Mouse (Mus musculus) midbrain, embryonic 13.5 days (tissue): ENCODE results near the gene Kif23. TPM values are rescaled to one million over a fixed set of nuclear protein-coding genes. Genes with fewer than 3 reads are reported as not detected.

Experiments used
- ATAC-seq: fragments of 200-750 bp; cut with Nextera tagmentation; 2 replicates; pipeline ENCODE4 v1.8.0; 2017; ENCODE audit warnings: mild to moderate bottlenecking, moderate TSS enrichment, moderate library complexity
- H3K27ac ChIP-seq: fragments of 300-500 bp; sonication (generic); 2 replicates; pipeline ENCODE4 v1.5.1; 2015; ENCODE audit warnings: inconsistent platforms, mild to moderate bottlenecking, moderate library complexity
- H3K27me3 ChIP-seq: fragments of 300-500 bp; sonication (generic); 2 replicates; pipeline ENCODE4 v1.6.1; 2015; ENCODE audit warnings: mild to moderate bottlenecking, inconsistent platforms
- H3K36me3 ChIP-seq: fragments of 300-500 bp; sonication (generic); 2 replicates; pipeline ENCODE4 v1.6.1; 2015; ENCODE audit warnings: mild to moderate bottlenecking, inconsistent platforms
- H3K4me1 ChIP-seq: fragments of 300-500 bp; sonication (generic); replicated peaks from 2 replicates; pipeline ENCODE4 v1.6.1; 2015; ENCODE audit warnings: inconsistent platforms
- H3K4me2 ChIP-seq: fragments of 300-500 bp; sonication (generic); replicated peaks from 2 replicates; pipeline ENCODE4 v1.6.1; 2015; ENCODE audit warnings: moderate library complexity, mild to moderate bottlenecking, inconsistent platforms
- H3K4me3 ChIP-seq: fragments of 300-500 bp; sonication (generic); replicated peaks from 2 replicates; pipeline ENCODE4 v1.5.1; 2015; ENCODE audit warnings: mild to moderate bottlenecking, inconsistent platforms
- H3K9ac ChIP-seq: fragments of 300-500 bp; sonication (generic); replicated peaks from 2 replicates; pipeline ENCODE4 v1.6.1; 2015; ENCODE audit warnings: mild to moderate bottlenecking, inconsistent platforms
- H3K9me3 ChIP-seq: fragments of 300-500 bp; sonication (generic); 2 replicates; pipeline ENCODE4 v1.6.1; 2016; ENCODE audit warnings: mild to moderate bottlenecking, inconsistent platforms
- WGBS: fragments of 180-500 bp; shearing (Covaris S2); methylation state at CpG from one replicate; pipeline ENCODE4 v1.1.7; 2015; 5-methylcytosine and 5-hydroxymethylcytosine counted together
- polyA plus RNA-seq: library from polyadenylated mRNA; unstranded; fragments of >200 nt; fragmentation: Nextera tagmentation; extraction: Ambion mirVana; gene quantifications from 2 replicates; pipeline ENCODE4 v1.2.1, GENCODE M21; 2015

The Kif23 gene
- polyA plus RNA-seq, 1 experiment from 2014 or later, result 40.1 TPM

DNA sequence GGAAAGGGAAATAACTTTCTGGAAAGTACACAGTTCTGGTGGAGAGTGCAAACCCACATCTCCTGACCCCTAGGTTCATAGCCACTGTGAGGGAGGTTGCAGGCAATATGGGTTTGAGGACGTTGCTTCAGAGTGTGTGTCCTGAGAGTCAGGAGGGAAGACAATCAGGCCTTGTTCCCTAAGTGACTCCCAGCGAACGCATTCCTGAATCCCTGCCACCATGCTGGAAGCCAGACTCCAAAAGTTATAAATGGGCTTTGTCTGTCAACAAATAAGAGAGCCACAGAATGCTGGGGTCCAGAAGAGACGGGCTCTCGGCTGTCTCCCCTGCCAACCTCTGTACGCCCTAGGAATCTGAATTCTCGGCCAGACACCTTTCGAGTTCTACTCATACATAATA is 56.7 kb downstream of the Kif23 start:
- no peak overlapping the region for H3K9ac ChIP-seq
- peaks cover 9% of the 10 kb centered on the region for H3K4me1 ChIP-seq
- no peak overlapping the region for H3K4me2 ChIP-seq
- WGBS, result 44% methylated on average over 8 of the region's 8 CpGs
- no peaks in the 10 kb centered on the region for H3K9me3 ChIP-seq
- peaks cover 4% of the 10 kb centered on the region; the same call in 1 of the 2 replicates for H3K27me3 ChIP-seq
- no peaks in the 10 kb centered on the region for H3K36me3 ChIP-seq
- H3K27ac ChIP-seq, result peak overlapping the region; percentile 42; the same call in 1 of the 2 replicates
- ATAC-seq, result no peak
- no peak overlapping the region for H3K4me3 ChIP-seq

DNA sequence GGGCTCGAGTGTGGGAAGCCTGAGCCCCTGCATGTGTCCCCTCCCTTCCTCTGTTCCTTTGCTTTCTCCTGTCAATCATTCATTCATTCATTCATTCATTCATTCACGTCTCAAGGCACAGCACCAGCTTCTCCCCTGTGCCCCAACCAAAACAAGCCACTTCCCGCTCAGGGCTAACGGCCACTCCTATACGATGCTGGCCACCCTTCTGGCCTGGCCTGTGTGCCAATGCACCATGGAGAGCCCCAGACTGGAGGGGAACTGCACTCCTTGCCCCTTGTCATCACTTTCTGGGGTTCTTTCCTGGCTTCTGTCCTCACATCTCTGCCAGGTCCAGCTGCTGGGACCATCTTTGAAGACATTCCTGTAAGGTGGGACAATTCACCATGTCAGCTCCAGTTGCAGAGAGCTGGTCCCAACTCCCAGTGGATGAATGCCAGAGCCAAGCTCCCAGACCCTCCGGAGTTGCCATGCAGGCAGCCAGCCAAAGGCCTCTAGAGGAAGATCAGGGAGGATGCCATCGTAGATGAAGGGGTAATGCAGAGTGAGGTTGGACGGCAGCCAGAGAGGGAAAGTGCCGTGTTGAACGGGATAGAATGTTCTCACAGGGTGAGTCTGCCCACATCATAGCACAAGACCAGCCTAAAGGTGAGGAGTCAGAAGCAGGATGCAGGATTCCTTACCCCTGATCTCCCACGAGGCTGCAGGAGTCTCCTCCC is 58.8 kb downstream of the Kif23 start:
- Histone ChIP-seq H3K27ac (0 out of 2 replicates have a peak overlapping the region, but pooled peaks have one; percentile 40), H3K36me3 (no peaks in the 10 kb centered on the region), H3K4me3 (no peak overlapping the region), H3K9me3 (no peaks in the 10 kb centered on the region), H3K9ac (no peak overlapping the region), H3K4me2 (no peak overlapping the region), H3K4me1 (peaks cover 17% of the 10 kb centered on the region), H3K27me3 (no peaks in the 10 kb centered on the region)
- ATAC-seq, result peak; percentile 40; the same call in 1 of the 2 replicates
- WGBS, result 70% methylated on average over 11 of the region's 11 CpGs

DNA sequence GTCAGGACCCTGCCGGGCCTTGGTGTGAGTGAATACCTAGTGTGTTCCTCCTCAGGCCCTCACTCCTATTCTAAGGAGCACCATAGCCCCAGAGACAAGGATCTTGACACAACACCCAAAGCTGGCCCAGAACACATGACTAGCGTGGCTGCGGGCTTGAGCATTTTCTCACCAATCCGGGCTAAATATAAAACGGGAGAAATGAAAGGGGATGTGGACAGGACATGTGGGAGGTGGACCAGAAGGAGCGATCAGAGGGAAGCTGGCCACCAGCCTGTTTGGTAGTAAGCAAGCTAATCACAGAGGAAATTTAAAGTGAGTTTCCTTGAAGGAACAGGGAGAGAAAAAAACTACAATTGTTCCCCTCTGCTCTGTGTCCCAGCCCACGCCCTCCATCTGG is 60.6 kb downstream of the Kif23 start:
- no peaks in the 10 kb centered on the region for H3K9me3 ChIP-seq
- H3K27me3 ChIP-seq, result no peaks in the 10 kb centered on the region
- no peak overlapping the region for H3K9ac ChIP-seq
- 93% methylated on average over 7 of the region's 7 CpGs for WGBS
- H3K36me3 ChIP-seq, result no peaks in the 10 kb centered on the region
- no peak overlapping the region for H3K4me3 ChIP-seq
- H3K4me1 ChIP-seq, result peaks cover 20% of the 10 kb centered on the region
- no peak overlapping the region for H3K27ac ChIP-seq
- no peak overlapping the region for H3K4me2 ChIP-seq
- ATAC-seq, result no peak

DNA sequence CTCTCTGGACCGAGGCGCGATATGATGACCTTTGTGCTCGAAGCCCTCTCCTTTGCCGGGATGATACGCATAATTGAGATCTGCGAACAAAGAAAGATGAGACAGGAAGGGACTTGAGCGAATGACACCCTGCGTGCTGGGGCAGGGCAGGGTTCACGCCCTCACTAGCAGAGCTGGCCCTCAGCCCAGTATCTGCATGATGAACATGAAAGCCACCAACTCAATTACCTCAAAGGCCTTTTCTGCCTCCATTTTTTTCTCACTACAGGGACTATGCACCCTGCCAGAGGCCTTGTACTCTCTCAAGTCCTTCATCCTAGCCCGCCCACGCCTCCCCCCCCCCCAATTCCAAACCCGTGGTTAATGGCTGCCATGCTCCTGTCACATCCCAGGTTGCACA is 61.6 kb downstream of the Kif23 start:
- ATAC-seq, result peak; percentile 45; the same call in 1 of the 2 replicates
- 52% methylated on average over 13 of the region's 13 CpGs for WGBS
- no peak overlapping the region for H3K27ac ChIP-seq

DNA sequence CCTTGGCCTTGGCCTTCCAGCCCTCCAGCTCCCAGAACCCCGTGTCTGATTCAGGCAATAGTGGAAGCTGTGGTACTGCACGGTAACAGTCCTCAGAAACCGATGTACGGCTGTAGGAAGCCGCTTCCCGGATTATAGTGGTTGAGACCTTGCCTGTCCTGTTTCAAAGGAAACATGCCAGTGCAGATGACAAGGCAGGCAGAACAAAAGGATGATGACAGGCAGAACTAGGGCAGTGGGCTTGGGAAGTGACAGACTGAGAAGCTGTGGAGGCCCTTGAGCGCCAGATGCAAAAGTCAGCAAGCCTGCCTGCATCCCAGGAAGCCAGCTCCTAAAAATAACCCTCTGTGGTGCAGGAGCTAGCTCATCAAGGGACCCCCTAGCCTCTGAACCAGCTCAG is 62.2 kb downstream of the Kif23 start:
- ATAC-seq, result no peak
- Histone ChIP-seq H3K27ac (no peak overlapping the region; the same call in 1 of the 2 replicates), H3K4me3 (no peak overlapping the region), H3K36me3 (no peaks in the 10 kb centered on the region), H3K27me3 (no peaks in the 10 kb centered on the region), H3K4me2 (no peak overlapping the region), H3K9ac (no peak overlapping the region), H3K4me1 (peaks cover 20% of the 10 kb centered on the region), H3K9me3 (no peaks in the 10 kb centered on the region)
- 62% methylated on average over 7 of the region's 7 CpGs for WGBS

More for the DNA sequence above, 61.6 kb downstream of the Kif23 start:
- Histone ChIP-seq H3K9ac (no peak overlapping the region), H3K27me3 (no peaks in the 10 kb centered on the region), H3K4me1 (peaks cover 20% of the 10 kb centered on the region), H3K4me3 (no peak overlapping the region), H3K36me3 (no peaks in the 10 kb centered on the region), H3K4me2 (no peak overlapping the region), H3K9me3 (no peaks in the 10 kb centered on the region)

- Histone ChIP-seq H3K27me3 (no peaks in the 10 kb centered on the region), H3K27ac (no peak overlapping the region), H3K9ac (no peak overlapping the region), H3K4me1 (peaks cover 32% of the 10 kb centered on the region), H3K9me3 (no peaks in the 10 kb centered on the region), H3K4me2 (no peak overlapping the region), H3K36me3 (no peaks in the 10 kb centered on the region), H3K4me3 (no peak overlapping the region)
- 72% methylated on average over 3 of the region's 3 CpGs for WGBS
- no peak for ATAC-seq
These were observed 64.4 kb downstream of the Kif23 start for GRCm38 (mm10) chr9:61882179-61882578.

GRCm38 (mm10) chr9:61878889-61879288 is 67.7 kb downstream of the Kif23 start:
- WGBS, result 25% methylated on average over 2 of the region's 2 CpGs
- Histone ChIP-seq H3K4me3 (no peak overlapping the region), H3K9me3 (no peaks in the 10 kb centered on the region), H3K36me3 (no peaks in the 10 kb centered on the region), H3K27ac (no peak overlapping the region), H3K4me2 (no peak overlapping the region), H3K9ac (no peak overlapping the region), H3K27me3 (no peaks in the 10 kb centered on the region; the same call in 1 of the 2 replicates), H3K4me1 (peaks cover 50% of the 10 kb centered on the region)
- peak; percentile 57; the same call in 1 of the 2 replicates for ATAC-seq

DNA sequence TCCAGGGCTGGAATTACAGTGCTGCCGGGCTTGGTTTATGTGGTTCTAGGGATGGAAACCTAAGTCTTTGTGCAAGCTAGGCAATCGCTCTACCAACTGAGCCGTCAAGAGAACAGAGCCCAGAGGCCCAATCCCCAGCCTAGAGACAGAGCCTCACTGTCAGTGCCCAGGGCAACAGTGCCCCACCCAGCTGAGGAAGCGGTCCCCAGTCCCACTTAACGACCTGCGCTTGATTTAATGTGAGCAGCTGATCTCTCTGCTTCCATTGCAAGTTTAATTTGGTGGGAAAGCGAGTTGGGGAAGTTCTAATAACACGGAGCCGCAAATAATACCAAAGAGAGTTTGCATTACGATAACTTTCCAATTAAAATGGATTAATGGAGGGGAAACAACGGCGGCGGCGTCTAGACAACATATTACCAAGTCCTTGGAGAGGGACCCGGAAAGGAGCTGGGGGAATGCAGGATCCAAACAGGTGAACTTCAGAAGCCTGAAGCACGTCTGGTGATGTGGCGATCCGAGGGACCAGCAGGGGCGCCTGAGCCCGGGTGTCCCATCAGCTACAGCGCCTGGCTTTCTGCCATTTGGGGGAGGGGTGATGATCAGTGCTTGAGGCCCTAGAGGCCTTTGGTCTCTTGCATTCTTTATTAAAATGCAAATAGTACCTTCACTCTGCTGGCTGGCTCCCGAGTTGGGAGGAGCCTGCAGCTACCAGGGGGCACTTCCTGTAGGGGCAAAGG is 69.0 kb downstream of the Kif23 start:
- WGBS, result 14% methylated on average over 22 of the region's 22 CpGs
- Histone ChIP-seq H3K27ac (peak overlapping the region; percentile 53), H3K4me1 (peaks cover 62% of the 10 kb centered on the region), H3K9ac (no peak overlapping the region), H3K9me3 (no peaks in the 10 kb centered on the region), H3K27me3 (no peaks in the 10 kb centered on the region; the same call in 1 of the 2 replicates), H3K4me2 (peak overlapping the region; percentile 17; the same call in 1 of the 2 replicates), H3K36me3 (no peaks in the 10 kb centered on the region), H3K4me3 (no peak overlapping the region)
- ATAC-seq, result peak; percentile 57; the same call in 1 of the 2 replicates

- peak overlapping the region; percentile 77 for H3K27ac ChIP-seq
- no peak overlapping the region for H3K4me3 ChIP-seq
- H3K9me3 ChIP-seq, result no peaks in the 10 kb centered on the region
- H3K36me3 ChIP-seq, result no peaks in the 10 kb centered on the region
- 49% methylated on average over 8 of the region's 8 CpGs for WGBS
- no peak overlapping the region for H3K4me2 ChIP-seq
- no peak for ATAC-seq
- no peaks in the 10 kb centered on the region; the same call in 1 of the 2 replicates for H3K27me3 ChIP-seq
- H3K9ac ChIP-seq, result 0 out of 2 replicates have a peak overlapping the region, but pooled peaks have one; percentile 3
- peaks cover 67% of the 10 kb centered on the region for H3K4me1 ChIP-seq
These were observed 73.2 kb downstream of the Kif23 start for GRCm38 (mm10) chr9:61873325-61873724.

DNA sequence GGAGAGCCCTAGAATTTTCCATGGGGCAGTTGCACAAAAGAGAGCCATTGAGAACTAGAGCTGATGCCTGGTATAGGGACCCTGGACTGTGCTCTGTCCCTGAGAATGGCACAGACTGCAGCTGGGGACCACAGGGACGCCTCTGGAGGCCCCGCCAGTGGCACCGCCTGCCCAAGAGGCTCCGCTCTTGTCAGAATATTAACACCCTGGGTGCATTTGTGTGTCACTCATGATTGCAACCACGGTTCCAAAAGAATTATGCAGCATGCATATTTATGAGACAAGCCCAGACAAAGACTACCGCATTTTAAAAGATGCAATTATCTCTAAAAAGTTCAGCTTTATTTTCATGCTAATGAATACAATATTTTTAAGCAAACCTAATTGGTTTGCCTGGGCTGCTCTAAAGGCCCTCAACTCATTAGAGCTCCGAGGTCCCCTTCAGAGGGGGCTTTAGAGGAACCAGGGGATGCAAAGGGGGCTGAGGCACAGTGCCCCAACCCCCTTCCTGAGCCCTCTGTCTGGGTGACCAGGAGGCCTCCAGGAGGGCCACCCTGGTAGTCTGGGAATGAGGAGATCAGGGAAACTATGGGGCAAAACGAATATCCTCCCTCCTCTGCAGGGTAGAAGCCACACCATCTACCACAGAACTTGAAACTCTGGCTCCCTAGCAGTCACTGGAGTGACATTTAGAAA is 74.2 kb downstream of the Kif23 start:
- Histone ChIP-seq H3K9me3 (no peaks in the 10 kb centered on the region), H3K27me3 (no peaks in the 10 kb centered on the region; the same call in 1 of the 2 replicates), H3K4me2 (peak overlapping the region; percentile 10; the same call in 1 of the 2 replicates), H3K36me3 (no peaks in the 10 kb centered on the region), H3K9ac (no peak overlapping the region; the same call in 1 of the 2 replicates), H3K4me1 (peaks cover 61% of the 10 kb centered on the region), H3K4me3 (no peak overlapping the region), H3K27ac (peak overlapping the region; percentile 77)
- 3% methylated on average over 8 of the region's 8 CpGs for WGBS
- ATAC-seq, result peak; percentile 95

- Histone ChIP-seq H3K36me3 (no peaks in the 10 kb centered on the region), H3K9me3 (no peaks in the 10 kb centered on the region), H3K27me3 (no peaks in the 10 kb centered on the region; the same call in 1 of the 2 replicates), H3K9ac (no peak overlapping the region; the same call in 1 of the 2 replicates), H3K4me2 (peak overlapping the region; percentile 9; the same call in 1 of the 2 replicates), H3K4me1 (peaks cover 59% of the 10 kb centered on the region), H3K4me3 (no peak overlapping the region), H3K27ac (peak overlapping the region; percentile 77)
- whole genome bisulfite sequencing, result 24% methylated on average over 6 of the region's 6 CpGs
- ATAC-seq, result peak; percentile 41
These were observed 74.7 kb downstream of the Kif23 start for GRCm38 (mm10) chr9:61871839-61872238.
